Mouse (Mus musculus): ENCODE data around the gene Slc25a33. TPM values are rescaled to one million over a fixed set of nuclear protein-coding genes. Genes with fewer than 3 reads are reported as not detected.
"Not testable (repeated sequence)": the region's sequence is repeated elsewhere in the genome, so short reads cannot be mapped to it uniquely, and the experiment has no call there.

Gene Slc25a33
- polyA plus RNA-seq, 1 experiment = 34.3 TPM

- H3K27me3 ChIP-seq (ENCODE audit: control insufficient read depth, insufficient read depth, insufficient read length) = no peaks in the 10 kb centered on the region
- H3ac ChIP-seq (ENCODE audit: control insufficient read depth, insufficient read length) = no peak overlapping the region
- peaks cover 49% of the 10 kb centered on the region for H3K79me2 ChIP-seq (ENCODE audit: control insufficient read depth, insufficient read depth)
- H3K4me3 ChIP-seq = peak overlapping the region; percentile 51
- peak overlapping the region; percentile 92 for H3K4me2 ChIP-seq (ENCODE audit: low read depth)
- no peaks in the 10 kb centered on the region for H3K36me3 ChIP-seq (ENCODE audit: control insufficient read depth, insufficient read depth)
- TF ChIP-seq POLR2A (IDR thresholded peaks at IDR 0.05; ENCODE audit: insufficient read length, low read depth) (no peak), SRF (IDR thresholded peaks at IDR 0.05; ENCODE audit: control insufficient read depth, insufficient read length, low read depth) (no peak), MAX (IDR thresholded peaks at IDR 0.05; ENCODE audit: low read depth) (no peak), E2F4 (IDR thresholded peaks at IDR 0.05; ENCODE audit: insufficient read depth) (no peak), POLR2AphosphoS2 (IDR thresholded peaks at IDR 0.05; ENCODE audit: insufficient read length, low read depth) (no peak), USF1 (IDR thresholded peaks at IDR 0.05; ENCODE audit: low read depth) (no peak), MYOD1 (IDR thresholded peaks at IDR 0.05; ENCODE audit: control insufficient read depth in 1 of 3, insufficient read length in 2 of 3, low read depth in 2 of 3) (no peak), MYOG (IDR thresholded peaks at IDR 0.05; ENCODE audit: control insufficient read depth in 1 of 3, insufficient read depth in 1 of 3, insufficient read length in 2 of 3, low read depth in 2 of 3) (no peak), CEBPB (IDR thresholded peaks at IDR 0.05; ENCODE audit: insufficient read depth, poor library complexity, severe bottlenecking) (no peak), TCF12 (IDR thresholded peaks at IDR 0.05; ENCODE audit: insufficient read depth, poor library complexity, severe bottlenecking) (no peak), REST (IDR thresholded peaks at IDR 0.05; ENCODE audit: insufficient read depth, insufficient read length) (no peak), TCF3 (IDR thresholded peaks at IDR 0.05; ENCODE audit: insufficient read length, low read depth) (no peak)
Observed at GRCm38 (mm10) chr4:149772394-149772793, 1.7 kb downstream of the Slc25a33 start.

- H3K4me3 ChIP-seq = no peak overlapping the region
- H3K27me3 ChIP-seq (ENCODE audit: control insufficient read depth, insufficient read depth, insufficient read length) = no peaks in the 10 kb centered on the region
- no peak for TF ChIP-seq MYOD1 (IDR thresholded peaks at IDR 0.05; ENCODE audit: control insufficient read depth in 1 of 3, insufficient read length in 2 of 3, low read depth in 2 of 3)
- peak; percentile 22 for TF ChIP-seq USF1 (IDR thresholded peaks at IDR 0.05; ENCODE audit: low read depth)
- no peak overlapping the region for H3ac ChIP-seq (ENCODE audit: control insufficient read depth, insufficient read length)
- peaks cover 33% of the 10 kb centered on the region for H3K79me2 ChIP-seq (ENCODE audit: control insufficient read depth, insufficient read depth)
- H3K36me3 ChIP-seq (ENCODE audit: control insufficient read depth, insufficient read depth) = peaks cover 11% of the 10 kb centered on the region
- H3K4me2 ChIP-seq (ENCODE audit: low read depth) = no peak overlapping the region
Observed at GRCm38 (mm10) chr4:149765201-149765600, 8.9 kb downstream of the Slc25a33 start.

DNA sequence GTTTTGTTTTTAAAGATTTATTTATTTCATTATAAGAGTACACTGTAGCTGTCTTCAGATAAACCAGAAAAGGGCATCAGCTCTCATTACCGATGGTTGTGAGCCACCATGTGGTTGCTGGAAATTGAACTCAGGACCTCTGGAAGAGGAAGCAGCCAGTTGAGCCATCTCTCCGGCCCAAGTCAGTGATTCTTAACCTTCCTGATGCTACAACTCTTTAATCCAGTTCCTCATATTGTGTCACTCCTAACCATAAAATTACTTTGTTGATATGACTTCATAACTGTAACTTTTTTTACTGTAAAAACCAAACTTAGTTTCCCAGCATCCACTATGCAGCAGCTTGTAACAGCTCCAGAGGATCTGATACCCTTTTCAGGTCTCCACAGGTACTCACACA is 10.7 kb downstream of the Slc25a33 start:
- no peak overlapping the region for H3ac ChIP-seq (ENCODE audit: control insufficient read depth, insufficient read length)
- H3K79me2 ChIP-seq (ENCODE audit: control insufficient read depth, insufficient read depth) = peaks cover 17% of the 10 kb centered on the region
- TF ChIP-seq POLR2AphosphoS2 (IDR thresholded peaks at IDR 0.05; ENCODE audit: insufficient read length, low read depth) (no peak), SRF (IDR thresholded peaks at IDR 0.05; ENCODE audit: control insufficient read depth, insufficient read length, low read depth) (no peak), TCF3 (IDR thresholded peaks at IDR 0.05; ENCODE audit: insufficient read length, low read depth) (no peak), MYOD1 (IDR thresholded peaks at IDR 0.05; ENCODE audit: control insufficient read depth in 1 of 3, insufficient read length in 2 of 3, low read depth in 2 of 3) (no peak), POLR2A (IDR thresholded peaks at IDR 0.05; ENCODE audit: insufficient read length, low read depth) (no peak), USF1 (IDR thresholded peaks at IDR 0.05; ENCODE audit: low read depth) (no peak), REST (IDR thresholded peaks at IDR 0.05; ENCODE audit: insufficient read depth, insufficient read length) (no peak), MYOG (IDR thresholded peaks at IDR 0.05; ENCODE audit: control insufficient read depth in 1 of 3, insufficient read depth in 1 of 3, insufficient read length in 2 of 3, low read depth in 2 of 3) (no peak), TCF12 (IDR thresholded peaks at IDR 0.05; ENCODE audit: insufficient read depth, poor library complexity, severe bottlenecking) (no peak), E2F4 (IDR thresholded peaks at IDR 0.05; ENCODE audit: insufficient read depth) (no peak), MAX (IDR thresholded peaks at IDR 0.05; ENCODE audit: low read depth) (no peak), CEBPB (IDR thresholded peaks at IDR 0.05; ENCODE audit: insufficient read depth, poor library complexity, severe bottlenecking) (no peak)
- peaks cover 12% of the 10 kb centered on the region for H3K36me3 ChIP-seq (ENCODE audit: control insufficient read depth, insufficient read depth)
- H3K4me2 ChIP-seq (ENCODE audit: low read depth) = no peak overlapping the region
- no peak overlapping the region for H3K4me3 ChIP-seq
- no peaks in the 10 kb centered on the region for H3K27me3 ChIP-seq (ENCODE audit: control insufficient read depth, insufficient read depth, insufficient read length)

- no peak overlapping the region for H3K4me2 ChIP-seq (ENCODE audit: low read depth)
- H3K4me3 ChIP-seq = no peak overlapping the region
- no peak for TF ChIP-seq TCF12 (IDR thresholded peaks at IDR 0.05; ENCODE audit: insufficient read depth, poor library complexity, severe bottlenecking)
- no peak for TF ChIP-seq TCF3 (IDR thresholded peaks at IDR 0.05; ENCODE audit: insufficient read length, low read depth)
- TF ChIP-seq SRF (IDR thresholded peaks at IDR 0.05; ENCODE audit: control insufficient read depth, insufficient read length, low read depth) = no peak
- no peak for TF ChIP-seq MYOG (IDR thresholded peaks at IDR 0.05; ENCODE audit: control insufficient read depth in 1 of 3, insufficient read depth in 1 of 3, insufficient read length in 2 of 3, low read depth in 2 of 3)
- TF ChIP-seq MAX (IDR thresholded peaks at IDR 0.05; ENCODE audit: low read depth) = no peak
- TF ChIP-seq USF1 (IDR thresholded peaks at IDR 0.05; ENCODE audit: low read depth) = no peak
- TF ChIP-seq E2F4 (IDR thresholded peaks at IDR 0.05; ENCODE audit: insufficient read depth) = no peak
- TF ChIP-seq POLR2AphosphoS2 (IDR thresholded peaks at IDR 0.05; ENCODE audit: insufficient read length, low read depth) = no peak
- no peak for TF ChIP-seq REST (IDR thresholded peaks at IDR 0.05; ENCODE audit: insufficient read depth, insufficient read length)
- no peak for TF ChIP-seq POLR2A (IDR thresholded peaks at IDR 0.05; ENCODE audit: insufficient read length, low read depth)
- peaks cover 23% of the 10 kb centered on the region for H3K36me3 ChIP-seq (ENCODE audit: control insufficient read depth, insufficient read depth)
- H3K27me3 ChIP-seq (ENCODE audit: control insufficient read depth, insufficient read depth, insufficient read length) = no peaks in the 10 kb centered on the region
- H3ac ChIP-seq (ENCODE audit: control insufficient read depth, insufficient read length) = no peak overlapping the region
- peaks cover 7% of the 10 kb centered on the region for H3K79me2 ChIP-seq (ENCODE audit: control insufficient read depth, insufficient read depth)
Observed at GRCm38 (mm10) chr4:149759517-149759916, 14.6 kb downstream of the Slc25a33 start.

DNA sequence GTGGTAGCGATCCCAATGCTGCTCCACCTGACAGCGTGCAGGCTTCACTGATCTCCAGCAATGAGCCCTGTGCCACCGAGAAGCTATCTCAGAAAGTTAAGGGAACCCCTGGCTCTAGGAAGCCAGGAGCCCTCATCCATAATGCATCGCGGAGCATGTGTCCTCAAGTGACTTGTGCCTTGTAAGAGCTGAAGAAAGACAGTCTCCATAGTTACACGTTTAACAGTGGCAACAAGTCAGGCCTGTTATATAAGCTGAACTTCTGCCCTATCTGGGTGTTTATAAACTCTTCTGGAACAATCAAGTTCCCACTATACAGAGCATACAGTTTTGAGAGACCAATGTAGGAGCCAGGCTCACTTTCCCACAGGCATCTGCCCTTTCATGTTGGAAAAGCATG is 15.7 kb downstream of the Slc25a33 start:
- peaks cover 30% of the 10 kb centered on the region for H3K36me3 ChIP-seq (ENCODE audit: control insufficient read depth, insufficient read depth)

GRCm38 (mm10) chr4:149756546-149756945 is 17.5 kb downstream of the Slc25a33 start:
- not testable (repeated sequence) for H3K4me2 ChIP-seq (ENCODE audit: low read depth); H3K4me3 ChIP-seq; H3ac ChIP-seq (ENCODE audit: control insufficient read depth, insufficient read length); H3K79me2 ChIP-seq (ENCODE audit: control insufficient read depth, insufficient read depth); H3K27me3 ChIP-seq (ENCODE audit: control insufficient read depth, insufficient read depth, insufficient read length)
- peaks cover 32% of the 10 kb centered on the region for H3K36me3 ChIP-seq (ENCODE audit: control insufficient read depth, insufficient read depth)

More for the DNA sequence above, 15.7 kb downstream of the Slc25a33 start:
- TF ChIP-seq TCF3 (IDR thresholded peaks at IDR 0.05; ENCODE audit: insufficient read length, low read depth) (no peak), TCF12 (IDR thresholded peaks at IDR 0.05; ENCODE audit: insufficient read depth, poor library complexity, severe bottlenecking) (no peak), SRF (IDR thresholded peaks at IDR 0.05; ENCODE audit: control insufficient read depth, insufficient read length, low read depth) (no peak), MAX (IDR thresholded peaks at IDR 0.05; ENCODE audit: low read depth) (no peak), REST (IDR thresholded peaks at IDR 0.05; ENCODE audit: insufficient read depth, insufficient read length) (no peak), MYOD1 (IDR thresholded peaks at IDR 0.05; ENCODE audit: control insufficient read depth in 1 of 3, insufficient read length in 2 of 3, low read depth in 2 of 3) (no peak), POLR2A (IDR thresholded peaks at IDR 0.05; ENCODE audit: insufficient read length, low read depth) (no peak), E2F4 (IDR thresholded peaks at IDR 0.05; ENCODE audit: insufficient read depth) (no peak), CEBPB (IDR thresholded peaks at IDR 0.05; ENCODE audit: insufficient read depth, poor library complexity, severe bottlenecking) (no peak)
- no peak overlapping the region for H3K4me3 ChIP-seq
- H3ac ChIP-seq (ENCODE audit: control insufficient read depth, insufficient read length) = no peak overlapping the region
- peaks cover 7% of the 10 kb centered on the region for H3K79me2 ChIP-seq (ENCODE audit: control insufficient read depth, insufficient read depth)
- no peaks in the 10 kb centered on the region for H3K27me3 ChIP-seq (ENCODE audit: control insufficient read depth, insufficient read depth, insufficient read length)
- H3K4me2 ChIP-seq (ENCODE audit: low read depth) = no peak overlapping the region

Measured in myocyte (in vitro differentiated cells).